Mouse (Mus musculus): ENCODE results near the gene Arid5b.

DNA sequence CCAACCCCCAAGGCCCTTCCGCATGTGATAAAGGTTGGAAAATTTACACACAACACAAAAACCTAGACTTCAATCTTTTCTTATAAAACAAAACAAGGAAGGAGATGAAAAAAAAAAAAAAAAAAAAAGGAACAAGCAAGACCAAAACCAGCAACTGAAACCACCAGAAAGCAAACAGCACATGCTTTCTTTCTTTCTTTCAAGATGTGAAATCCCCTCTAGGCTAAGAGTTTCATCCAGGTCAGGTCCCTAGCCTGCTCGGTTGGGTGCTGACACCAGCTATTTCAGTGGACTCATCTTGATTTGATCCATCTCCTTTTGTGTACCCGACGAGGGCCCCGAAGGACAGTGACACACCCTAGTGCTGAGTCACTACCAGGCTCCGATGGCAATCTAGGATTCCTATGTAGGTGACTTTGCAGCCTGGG is 29.2 kb downstream of the Arid5b start:
- no peak for TF ChIP-seq POLR2A (IDR thresholded peaks at IDR 0.05; ENCODE audit: low read depth, low read length)
- no peak for TF ChIP-seq CTCF (IDR thresholded peaks at IDR 0.05; ENCODE audit: extremely low read depth, insufficient read depth, insufficient read length, insufficient replicate concordance)
